Mouse (Mus musculus): Measurements from ENCODE around the gene Map1lc3a. TPM values are rescaled to one million over a fixed set of nuclear protein-coding genes. Genes with fewer than 3 reads are reported as not detected.

Map1lc3a gene
- total RNA-seq (2021), result 818 and 895 TPM in 2 replicates
- long read RNA-seq, transcript Map1lc3a-203 (3 exons, 826 nt), result minor isoform, 85 of 307 reads
- long read RNA-seq, transcript Map1lc3a-201 (4 exons, 1,112 nt), result major isoform, 169 of 307 reads
- long read RNA-seq, partial matches to known transcripts, result 52 of 307 reads
- long read RNA-seq, other reads (novel, unspliced or antisense), result 1 of 307 reads

GRCm38 (mm10) chr2:155276195-155276594, at the start of gene Map1lc3a:
Gene Map1lc3a, plus strand, starts transcription at chr2:155276297.
- DNase-seq, result peak; percentile 96

- no peak for DNase-seq
Measured at GRCm38 (mm10) chr2:155235746-155236361, 40.2 kb upstream of the Map1lc3a start.

- DNase-seq, result peak; percentile 99
Measured at GRCm38 (mm10) chr2:155236362-155236992, 39.6 kb upstream of the Map1lc3a start, which contains the start of gene Dynlrb1. Gene Dynlrb1, plus strand, starts transcription at chr2:155236533.

GRCm38 (mm10) chr2:155237276-155237675, 38.8 kb upstream of the Map1lc3a start:
- DNase-seq, result no peak

- DNase-seq, result peak; percentile 67
Measured at GRCm38 (mm10) chr2:155240915-155241314, 35.2 kb upstream of the Map1lc3a start.

- DNase-seq, result peak; percentile 21
Measured at GRCm38 (mm10) chr2:155242296-155242855, 33.7 kb upstream of the Map1lc3a start.

- DNase-seq, result no peak
Measured at GRCm38 (mm10) chr2:155246231-155246630, 29.9 kb upstream of the Map1lc3a start.

GRCm38 (mm10) chr2:155248206-155248605, 27.9 kb upstream of the Map1lc3a start:
- no peak for DNase-seq

GRCm38 (mm10) chr2:155248718-155249117, 27.4 kb upstream of the Map1lc3a start:
- DNase-seq, result no peak

GRCm38 (mm10) chr2:155249588-155249987, 26.5 kb upstream of the Map1lc3a start:
- no peak for DNase-seq

- no peak for DNase-seq
Measured at GRCm38 (mm10) chr2:155265526-155265925, 10.6 kb upstream of the Map1lc3a start.

- no peak for DNase-seq
Measured at GRCm38 (mm10) chr2:155266896-155267295, 9.2 kb upstream of the Map1lc3a start.

GRCm38 (mm10) chr2:155271957-155272356, 4.1 kb upstream of the Map1lc3a start:
- no peak for DNase-seq

- no peak for DNase-seq
Measured at GRCm38 (mm10) chr2:155272396-155273170, 3.5 kb upstream of the Map1lc3a start.

GRCm38 (mm10) chr2:155273603-155274002, 2.5 kb upstream of the Map1lc3a start:
- DNase-seq, result no peak

- peak; percentile 77 for DNase-seq
Measured at GRCm38 (mm10) chr2:155276621-155277175, 601 bp downstream of the Map1lc3a start.

- DNase-seq, result no peak
Measured at GRCm38 (mm10) chr2:155277721-155278120, 1.6 kb downstream of the Map1lc3a start.

GRCm38 (mm10) chr2:155278361-155278760, 2.3 kb downstream of the Map1lc3a start:
- peak; percentile 79 for DNase-seq

- no peak for DNase-seq
Measured at GRCm38 (mm10) chr2:155279163-155279562, 3.1 kb downstream of the Map1lc3a start.

GRCm38 (mm10) chr2:155280116-155280515, 4.0 kb downstream of the Map1lc3a start:
- DNase-seq, result no peak

GRCm38 (mm10) chr2:155283793-155284192, 7.7 kb downstream of the Map1lc3a start:
- peak; percentile 20 for DNase-seq

GRCm38 (mm10) chr2:155284647-155285046, 8.6 kb downstream of the Map1lc3a start:
- no peak for DNase-seq

Data from adrenal gland, postnatal 25 days (tissue).